Mouse (Mus musculus) CH12.LX (cell line): ENCODE data around the gene Taf1. TPM values are rescaled to one million over a fixed set of nuclear protein-coding genes. Genes with fewer than 3 reads are reported as not detected.

Experiments used
- DNase-seq: peaks from one replicate; pipeline ENCODE4 v3.0.0-alpha.2; 2013; ENCODE audit errors: extremely low read depth
- H3K27ac ChIP-seq: 2 replicates; pipeline ENCODE4 v1.5.1; 2012; ENCODE audit warnings: low read depth, mild to moderate bottlenecking, control low read depth, moderate library complexity; ENCODE audit not compliant: insufficient read depth
- H3K27me3 ChIP-seq: replicated peaks from 2 replicates; pipeline ENCODE3; 2012; ENCODE audit warnings: inconsistent platforms
- H3K36me3 ChIP-seq, 2 experiments: replicated peaks in 1 of 2; 2 replicates each; pipeline versions ENCODE3 to v1.6.1; 2012; ENCODE audit warnings: inconsistent platforms in 1 of 2, low read length in 1 of 2, mild to moderate bottlenecking in 1 of 2, mixed read lengths in 1 of 2, moderate library complexity in 1 of 2; ENCODE audit not compliant: control insufficient read depth in 1 of 2, insufficient read depth in 1 of 2
- H3K4me1 ChIP-seq, 2 experiments: 2 replicates each; pipeline ENCODE4 v1.6.1; 2012; ENCODE audit warnings: inconsistent platforms in 1 of 2, moderate library complexity in 1 of 2; ENCODE audit not compliant: insufficient read depth in 2 of 2, control insufficient read depth in 1 of 2
- H3K4me2 ChIP-seq: 2 replicates; pipeline ENCODE4 v1.6.1; 2012; ENCODE audit warnings: low read depth, mild to moderate bottlenecking, control low read depth; ENCODE audit not compliant: poor library complexity, insufficient read depth, severe bottlenecking
- H3K4me3 ChIP-seq, 3 experiments: fragments of 150-350 bp in 1 of 3; sonication (generic) in 1 of 3; replicated peaks in 1 of 3; 2 replicates each; pipeline versions ENCODE3 to v1.5.1; 2011 to 2012; ENCODE audit warnings: low read depth in 2 of 3, low read length in 2 of 3, mild to moderate bottlenecking in 2 of 3, moderate library complexity in 2 of 3, control low read depth in 1 of 3, improper control_type of control experiment in 1 of 3, inconsistent platforms in 1 of 3, mixed read lengths in 1 of 3; ENCODE audit not compliant: poor library complexity in 1 of 3
- H3K79me2 ChIP-seq: replicated peaks from 2 replicates; pipeline ENCODE4 v1.6.1; 2012; ENCODE audit warnings: mild to moderate bottlenecking, moderate library complexity; ENCODE audit not compliant: control insufficient read depth, poor library complexity, insufficient read depth, severe bottlenecking; ENCODE audit errors: extremely low read depth
- H3K9ac ChIP-seq: 2 replicates; pipeline ENCODE4 v1.6.1; 2012; ENCODE audit warnings: low read depth, mild to moderate bottlenecking, control low read depth, moderate library complexity; ENCODE audit not compliant: insufficient read depth
- H3K9me3 ChIP-seq: replicated peaks from 2 replicates; pipeline ENCODE3; 2012; ENCODE audit warnings: low read length, inconsistent platforms, mixed read lengths
- CHD1 ChIP-seq: IDR thresholded peaks from 2 replicates; pipeline ENCODE4 v1.6.1; 2012; ENCODE audit warnings: low read depth, low read length, improper control_type of control experiment, inconsistent platforms
- CTCF ChIP-seq, 2 experiments: IDR thresholded peaks in 1 of 2; conservative IDR thresholded peaks in 1 of 2; 2 replicates each; pipeline ENCODE4 v1.5.1; 2011 to 2012; ENCODE audit warnings: low read depth in 2 of 2, low read length in 2 of 2, improper control_type of control experiment in 1 of 2, inconsistent platforms in 1 of 2, mild to moderate bottlenecking in 1 of 2, moderate library complexity in 1 of 2
- E2F4 ChIP-seq: IDR thresholded peaks from 2 replicates; pipeline ENCODE4 v1.6.1; 2011; ENCODE audit warnings: low read depth, low read length, improper control_type of control experiment; ENCODE audit not compliant: insufficient replicate concordance
- ELF1 ChIP-seq: IDR thresholded peaks from 2 replicates; pipeline ENCODE4 v1.6.1; 2014; ENCODE audit warnings: low read depth, mild to moderate bottlenecking, inconsistent platforms, low read length, improper control_type of control experiment
- EP300 ChIP-seq: IDR thresholded peaks from 2 replicates; pipeline ENCODE4 v1.6.1; 2011; ENCODE audit warnings: low read length, improper control_type of control experiment
- JUND ChIP-seq: conservative IDR thresholded peaks from 2 replicates; pipeline ENCODE4 v1.6.1; 2011; ENCODE audit warnings: low read depth, low read length, improper control_type of control experiment
- MAFK ChIP-seq: IDR thresholded peaks from 2 replicates; pipeline ENCODE4 v1.6.1; 2011; ENCODE audit warnings: low read length, improper control_type of control experiment; ENCODE audit not compliant: insufficient replicate concordance
- MEF2A ChIP-seq: IDR thresholded peaks from 2 replicates; pipeline ENCODE4 v1.6.1; 2014; ENCODE audit warnings: low read depth, mild to moderate bottlenecking, inconsistent platforms, low read length, improper control_type of control experiment, borderline replicate concordance
- NELFE ChIP-seq: IDR thresholded peaks from 2 replicates; pipeline ENCODE4 v1.6.1; 2011; ENCODE audit warnings: low read depth, low read length, improper control_type of control experiment
- POLR2A ChIP-seq: IDR thresholded peaks from 2 replicates; pipeline ENCODE4 v1.6.1; 2011; ENCODE audit warnings: low read depth, mild to moderate bottlenecking, improper control_type of control experiment, low read length
- RAD21 ChIP-seq: IDR thresholded peaks from 2 replicates; pipeline ENCODE4 v1.6.1; 2011; ENCODE audit warnings: low read depth, mild to moderate bottlenecking, low read length, improper control_type of control experiment, moderate library complexity
- SIN3A ChIP-seq: IDR thresholded peaks from 2 replicates; pipeline ENCODE4 v1.6.1; 2012; ENCODE audit warnings: low read length, improper control_type of control experiment, inconsistent platforms
- TCF12 ChIP-seq: IDR thresholded peaks from 2 replicates; pipeline ENCODE4 v1.6.1; 2014; ENCODE audit warnings: low read depth, mild to moderate bottlenecking, inconsistent platforms, low read length, improper control_type of control experiment
- ZKSCAN1 ChIP-seq: IDR thresholded peaks from 2 replicates; pipeline ENCODE4 v1.6.1; 2012; ENCODE audit warnings: low read depth, inconsistent platforms, low read length, improper control_type of control experiment, borderline replicate concordance
- ZMIZ1 ChIP-seq: IDR thresholded peaks from 2 replicates; pipeline ENCODE4 v1.6.1; 2012; ENCODE audit warnings: low read depth, mild to moderate bottlenecking, inconsistent platforms, low read length, improper control_type of control experiment
- dilution Hi-C: fragments of 300-500 bp; cut with MboI; formaldehyde crosslinking; loops from 2 replicates; pipeline ENCODE4 v1.14.3; 2020; ENCODE audit warnings: low sequenced_read_pairs; ENCODE audit not compliant: extremely low pct_unique_long_range_greater_than_20kb, extremely low pct_ligation_motif_present
- in situ Hi-C: fragments of 300-500 bp; cut with MboI; formaldehyde crosslinking; loops from 3 replicates; pipeline ENCODE4 v1.14.3; 2019; ENCODE audit warnings: low sequenced_read_pairs, low pct_ligation_motif_present, low pct_unique_long_range_greater_than_20kb, mixed read lengths
- polyA plus RNA-seq: library from polyadenylated mRNA; unstranded; fragments of >175 nt; gene quantifications from 2 replicates; pipeline ENCODE4 v1.2.1, GENCODE M21; 2012; ENCODE audit warnings: low read depth; ENCODE audit not compliant: insufficient read length
- total RNA-seq, 2 experiments: library from RNA; depleted of rRNA; stranded (reverse); fragments of 300-350 nt in 1 of 2; fragments of >200 nt in 1 of 2; gene quantifications; 2 replicates each; pipeline ENCODE4 v1.2.3; 2012 to 2014

Gene Taf1
- total and polyA plus RNA-seq, 3 experiments, result 33.6 to 49.4 (median 35.7) TPM

GRCm38 (mm10) chrX:101642091-101642490 is 109.6 kb downstream of the Taf1 start:
- no peak for DNase-seq
- H3K4me1 ChIP-seq, result peaks cover 0 to 11% of the 10 kb centered on the region in 2 experiments; a peak in 1 of 4 replicates
- dilution Hi-C loops (no loop called here), in situ Hi-C loops (no loop called here)
- H3K79me2 ChIP-seq, result peaks cover 52% of the 10 kb centered on the region
- peaks cover 10 to 21% of the 10 kb centered on the region in 2 experiments for H3K36me3 ChIP-seq
- no peak overlapping the region for H3K27ac ChIP-seq
- peak overlapping the region; percentile 67; the same call in 1 of the 2 replicates for H3K4me2 ChIP-seq
- no peaks in the 10 kb centered on the region for H3K27me3 ChIP-seq
- H3K4me3 ChIP-seq, result peak overlapping the region; percentile 50 to 95 (median 73)
- TF ChIP-seq JUND, result no peak
- TF ChIP-seq POLR2A, result no peak
- no peak for TF ChIP-seq TCF12
- no peak for TF ChIP-seq MEF2A
- TF ChIP-seq ZMIZ1, result no peak
- no peak for TF ChIP-seq ZKSCAN1
- TF ChIP-seq E2F4, result no peak
- TF ChIP-seq SIN3A, result no peak
- TF ChIP-seq ELF1, result no peak
- TF ChIP-seq RAD21, result no peak
- H3K9me3 ChIP-seq, result no peaks in the 10 kb centered on the region
- peak overlapping the region; percentile 97; the same call in 1 of the 2 replicates for H3K9ac ChIP-seq

DNA sequence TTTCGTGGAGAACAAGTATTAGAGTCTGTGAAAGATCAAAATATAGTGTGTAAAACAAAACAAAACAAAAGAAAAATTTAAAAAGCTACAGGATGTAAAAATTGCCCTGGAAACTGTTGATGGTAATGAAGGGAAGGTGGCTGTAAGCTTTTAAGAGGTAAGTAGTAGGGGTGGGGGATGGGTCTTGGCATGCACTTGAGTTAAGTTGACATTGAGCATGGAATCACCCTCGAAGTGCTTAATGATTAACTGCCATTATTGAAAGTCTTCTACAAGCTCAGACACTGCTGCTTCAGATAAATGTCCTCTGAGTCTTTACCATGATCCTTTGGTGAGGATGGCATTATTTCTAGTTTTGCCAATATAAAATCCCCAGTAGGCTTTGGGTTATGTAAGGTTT is 112.8 kb downstream of the Taf1 start:
- Histone ChIP-seq H3K9me3 (no peaks in the 10 kb centered on the region), H3K4me2 (no peak overlapping the region), H3K36me3 (peaks cover 17 to 34% of the 10 kb centered on the region in 2 experiments), H3K27me3 (no peaks in the 10 kb centered on the region), H3K9ac (no peak overlapping the region), H3K27ac (no peak overlapping the region), H3K4me3 (no peak overlapping the region), H3K4me1 (peaks cover 0 to 8% of the 10 kb centered on the region in 2 experiments; a peak in 1 of 4 replicates), H3K79me2 (peaks cover 61% of the 10 kb centered on the region)
- TF ChIP-seq EP300 (no peak), MAFK (no peak), RAD21 (no peak), CHD1 (no peak), CTCF (conservative IDR thresholded peaks at IDR 0.05 in 1 of 2, IDR thresholded peaks at IDR 0.05 in 1 of 2; ENCODE audit: low read depth in 2 of 2, low read length in 2 of 2) (no peak)
- dilution Hi-C loops, result no loop called here
- in situ Hi-C loops, result no loop called here
- DNase-seq, result no peak

DNA sequence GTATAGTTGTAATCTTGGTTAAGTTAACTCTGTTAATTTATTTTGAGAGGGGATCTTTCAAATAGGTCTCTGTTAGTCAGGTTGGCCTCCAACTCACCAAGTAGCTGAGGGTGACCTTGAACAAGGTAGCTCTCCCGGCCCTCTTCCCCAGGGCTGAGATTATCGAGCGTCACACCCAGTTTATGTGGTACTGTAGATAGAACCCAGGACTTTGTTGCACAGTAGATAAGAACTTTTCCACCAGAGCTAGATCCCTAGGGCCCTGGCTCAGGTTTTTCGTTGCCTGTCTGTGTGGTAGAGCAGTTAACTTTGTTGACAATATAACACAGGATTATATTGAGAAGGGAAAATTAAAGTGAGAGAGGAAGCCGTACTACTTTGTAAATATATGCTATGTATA is 114.1 kb downstream of the Taf1 start:
- TF ChIP-seq POLR2A (no peak), NELFE (no peak)
- Histone ChIP-seq H3K9ac (no peak overlapping the region), H3K27me3 (no peaks in the 10 kb centered on the region), H3K27ac (no peak overlapping the region), H3K79me2 (peaks cover 51% of the 10 kb centered on the region), H3K9me3 (no peaks in the 10 kb centered on the region), H3K4me3 (no peak overlapping the region), H3K4me1 (peaks cover 0 to 8% of the 10 kb centered on the region in 2 experiments; a peak in 1 of 4 replicates), H3K36me3 (peaks cover 24 to 47% of the 10 kb centered on the region in 2 experiments), H3K4me2 (no peak overlapping the region)
- in situ Hi-C loops (no loop called here), dilution Hi-C loops (no loop called here)
- no peak for DNase-seq

Other genes with a start within 250 kb of the Taf1 start
- 0.04 TPM in 1 of 2 replicates, not detected in the other for gene Nlgn3, start 233.6 kb upstream of the Taf1 start, total RNA-seq (2012; rRNA removed)
- 0.12 and 0.26 TPM in 2 replicates for gene Nlgn3, start 233.6 kb upstream of the Taf1 start, total RNA-seq (2014; rRNA removed)
- 0.76 and 1.6 TPM in 2 replicates for gene Nlgn3, start 233.6 kb upstream of the Taf1 start, polyA plus RNA-seq
- not detected in 2 replicates for gene Gjb1, start 156.4 kb upstream of the Taf1 start, total RNA-seq (2012; rRNA removed)
- not detected in 2 replicates for gene Gjb1, start 156.4 kb upstream of the Taf1 start, total RNA-seq (2014; rRNA removed)
- gene Gjb1, start 156.4 kb upstream of the Taf1 start, polyA plus RNA-seq, result not detected in 2 replicates
- 18.0 and 18.8 TPM in 2 replicates for gene Zmym3, start 111.9 kb upstream of the Taf1 start, total RNA-seq (2012; rRNA removed)
- gene Zmym3, start 111.9 kb upstream of the Taf1 start, total RNA-seq (2014; rRNA removed), result 16.6 and 16.7 TPM in 2 replicates
- 31.3 TPM in 2 replicates for gene Zmym3, start 111.9 kb upstream of the Taf1 start, polyA plus RNA-seq
- gene Nono, start 103.4 kb upstream of the Taf1 start, total RNA-seq (2012; rRNA removed), result 314 and 325 TPM in 2 replicates
- 388 and 398 TPM in 2 replicates for gene Nono, start 103.4 kb upstream of the Taf1 start, total RNA-seq (2014; rRNA removed)
- gene Nono, start 103.4 kb upstream of the Taf1 start, polyA plus RNA-seq, result 535 and 618 TPM in 2 replicates
- 0.88 and 1.3 TPM in 2 replicates for gene Itgb1bp2, start 83.6 kb upstream of the Taf1 start, total RNA-seq (2012; rRNA removed)
- 1.1 and 1.6 TPM in 2 replicates for gene Itgb1bp2, start 83.6 kb upstream of the Taf1 start, total RNA-seq (2014; rRNA removed)
- gene Itgb1bp2, start 83.6 kb upstream of the Taf1 start, polyA plus RNA-seq, result 1.2 and 1.4 TPM in 2 replicates
- 49.9 and 55.4 TPM in 2 replicates for gene Ogt, start 107.3 kb downstream of the Taf1 start, total RNA-seq (2012; rRNA removed)
- 62.8 and 70.1 TPM in 2 replicates for gene Ogt, start 107.3 kb downstream of the Taf1 start, total RNA-seq (2014; rRNA removed)
- 56.6 and 62.3 TPM in 2 replicates for gene Ogt, start 107.3 kb downstream of the Taf1 start, polyA plus RNA-seq
- not detected in 2 replicates for gene Cxcr3, start 201.5 kb downstream of the Taf1 start, total RNA-seq (2012; rRNA removed)
- not detected in 2 replicates for gene Cxcr3, start 201.5 kb downstream of the Taf1 start, total RNA-seq (2014; rRNA removed)
- not detected in 2 replicates for gene Cxcr3, start 201.5 kb downstream of the Taf1 start, polyA plus RNA-seq